Mouse (Mus musculus) hindbrain, embryonic 13.5 days (tissue): ENCODE measurements around the gene Sec23b. TPM values are rescaled to one million over a fixed set of nuclear protein-coding genes. Genes with fewer than 3 reads are reported as not detected.

Experiments used
- microRNA-seq: library from miRNA; unstranded; fragments of <30 nt; microRNA quantifications from one replicate; pipeline ENCODE4, GENCODE M21; 2016
- polyA plus RNA-seq: library from polyadenylated mRNA; unstranded; fragments of >200 nt; fragmentation: Nextera tagmentation; extraction: Ambion mirVana; gene quantifications from 2 replicates; pipeline ENCODE4 v1.2.1, GENCODE M21; 2015

The Sec23b gene
- polyA plus RNA-seq, 1 experiment from 2014 or later = 80.2 TPM

Small RNA genes within 50 kb of the gene (microRNA-seq; reads per million reads assigned to microRNA genes)
- gene Gm24823 = not detected

Other genes starting within 250 kb of the Sec23b start
- not detected in 2 replicates for gene Ovol2, start 224.1 kb upstream of the Sec23b start, polyA plus RNA-seq
- 29.6 and 33.3 TPM in 2 replicates for gene Kat14, start 187.2 kb upstream of the Sec23b start, polyA plus RNA-seq
- 2.4 and 4.3 TPM in 2 replicates for gene Pet117, start 187.2 kb upstream of the Sec23b start, polyA plus RNA-seq
- 8.6 and 11.9 TPM in 2 replicates for gene Dzank1, start 28.8 kb upstream of the Sec23b start, polyA plus RNA-seq
- 28.5 and 28.6 TPM in 2 replicates for gene Polr3f, start 28.5 kb upstream of the Sec23b start, polyA plus RNA-seq
- gene Rbbp9, start 5.4 kb upstream of the Sec23b start, polyA plus RNA-seq = 56.1 and 58.9 TPM in 2 replicates
- 63.3 and 67.3 TPM in 2 replicates for gene Smim26, start 37.8 kb downstream of the Sec23b start, polyA plus RNA-seq
- gene Dtd1, start 43.7 kb downstream of the Sec23b start, polyA plus RNA-seq = 85.8 and 88.9 TPM in 2 replicates